Mouse (Mus musculus) left cerebral cortex, postnatal 10 days (tissue): Measurements from ENCODE around the gene Arhgap28. TPM values are rescaled to one million over a fixed set of nuclear protein-coding genes. Genes with fewer than 3 reads are reported as not detected.

Source experiments
- DNase-seq, 2 experiments: peaks; one replicate each; pipeline ENCODE4 v3.0.0; 2021 to 2022; ENCODE audit warnings: low spot score in 2 of 2, mixed read lengths in 1 of 2; ENCODE audit errors: extremely low spot score in 1 of 2
- intact Hi-C: fragments of 180-260 bp; cut with DNase I; formaldehyde crosslinking; loops from one replicate; pipeline ENCODE4 v1.15.1; 2025
- total RNA-seq, 2 experiments: library from RNA; stranded (reverse); gene quantifications; 2 replicates each; pipeline ENCODE4 v1.2.3; 2021

Gene Arhgap28
- total RNA-seq, 2 experiments from 2014 or later, result 1.8 to 2.0 TPM

- intact Hi-C loops, result no loop called here
- DNase-seq, result no peak
These were observed 53.3 kb downstream of the Arhgap28 start for GRCm38 (mm10) chr17:67950523-67951213.

GRCm38 (mm10) chr17:67948601-67949000 is 55.3 kb downstream of the Arhgap28 start:
- no peak for DNase-seq
- intact Hi-C loops, result no loop called here

- no peak for DNase-seq
- intact Hi-C loops, result no loop called here
These were observed 58.5 kb downstream of the Arhgap28 start for GRCm38 (mm10) chr17:67945453-67945852.

- DNase-seq, result no peak
- intact Hi-C loops, result no loop called here
These were observed 59.7 kb downstream of the Arhgap28 start for GRCm38 (mm10) chr17:67944256-67944655.

GRCm38 (mm10) chr17:67941026-67941425 is 62.9 kb downstream of the Arhgap28 start:
- intact Hi-C loops, result no loop called here
- DNase-seq, result no peak

GRCm38 (mm10) chr17:67937050-67937449 is 66.9 kb downstream of the Arhgap28 start:
- no peak for DNase-seq
- intact Hi-C loops, result no loop called here

GRCm38 (mm10) chr17:67935556-67935955 is 68.4 kb downstream of the Arhgap28 start:
- DNase-seq, result no peak
- intact Hi-C loops, result no loop called here

- intact Hi-C loops, result no loop called here
These were observed 72.5 kb downstream of the Arhgap28 start for GRCm38 (mm10) chr17:67931396-67931795.

GRCm38 (mm10) chr17:67930957-67931356 is 73.0 kb downstream of the Arhgap28 start:
- no peak for DNase-seq
- intact Hi-C loops, result no loop called here

More at GRCm38 (mm10) chr17:67931396-67931795, 72.5 kb downstream of the Arhgap28 start:
- no peak for DNase-seq

- intact Hi-C loops, result no loop called here
- no peak for DNase-seq
These were observed 73.5 kb downstream of the Arhgap28 start for GRCm38 (mm10) chr17:67930467-67930866.

- no peak for DNase-seq
- intact Hi-C loops, result no loop called here
These were observed 75.6 kb downstream of the Arhgap28 start for GRCm38 (mm10) chr17:67928280-67928679.

GRCm38 (mm10) chr17:67927864-67928263 is 76.1 kb downstream of the Arhgap28 start:
- intact Hi-C loops, result no loop called here
- no peak for DNase-seq

GRCm38 (mm10) chr17:67919959-67920358 is 84.0 kb downstream of the Arhgap28 start:
- DNase-seq, result no peak
- intact Hi-C loops, result no loop called here

- intact Hi-C loops, result no loop called here
- no peak for DNase-seq
These were observed 85.7 kb downstream of the Arhgap28 start for GRCm38 (mm10) chr17:67918201-67918600.

GRCm38 (mm10) chr17:67916901-67917300 is 87.0 kb downstream of the Arhgap28 start:
- intact Hi-C loops, result no loop called here
- no peak for DNase-seq

- intact Hi-C loops, result loop anchor here (1.0 kb wide), 1 partner anchor 253 kb away; no protein-coding TSS in a partner anchor
- DNase-seq, result peak; percentile 23 to 66
These were observed 91.3 kb downstream of the Arhgap28 start for GRCm38 (mm10) chr17:67912640-67913039.

GRCm38 (mm10) chr17:67912051-67912450 is 91.9 kb downstream of the Arhgap28 start:
- intact Hi-C loops, result loop anchor here (1.0 kb wide), 1 partner anchor 253 kb away; no protein-coding TSS in a partner anchor
- no peak for DNase-seq

GRCm38 (mm10) chr17:67908537-67908936 is 95.4 kb downstream of the Arhgap28 start:
- no peak for DNase-seq
- intact Hi-C loops, result no loop called here

- no peak for DNase-seq
- intact Hi-C loops, result no loop called here
These were observed 95.8 kb downstream of the Arhgap28 start for GRCm38 (mm10) chr17:67908137-67908536.

GRCm38 (mm10) chr17:67907532-67908054 is 96.3 kb downstream of the Arhgap28 start:
- intact Hi-C loops, result no loop called here
- DNase-seq, result no peak
